Mouse (Mus musculus): ENCODE results near the gene Srp68.

- TF ChIP-seq ETS1 (IDR thresholded peaks at IDR 0.05; ENCODE audit: low read depth, low read length) (no peak), UBTF (IDR thresholded peaks at IDR 0.05; ENCODE audit: borderline replicate concordance, insufficient read depth, low read depth, low read length) (no peak), POLR2A (IDR thresholded peaks at IDR 0.05; ENCODE audit: control insufficient read depth in 1 of 2, insufficient read depth in 1 of 2, low read depth in 1 of 2, low read length in 2 of 2, poor library complexity in 1 of 2) (no peak)
Measured at GRCm38 (mm10) chr11:116268313-116268712, 5.7 kb downstream of the Srp68 start.
